In the genomic region with DNA sequence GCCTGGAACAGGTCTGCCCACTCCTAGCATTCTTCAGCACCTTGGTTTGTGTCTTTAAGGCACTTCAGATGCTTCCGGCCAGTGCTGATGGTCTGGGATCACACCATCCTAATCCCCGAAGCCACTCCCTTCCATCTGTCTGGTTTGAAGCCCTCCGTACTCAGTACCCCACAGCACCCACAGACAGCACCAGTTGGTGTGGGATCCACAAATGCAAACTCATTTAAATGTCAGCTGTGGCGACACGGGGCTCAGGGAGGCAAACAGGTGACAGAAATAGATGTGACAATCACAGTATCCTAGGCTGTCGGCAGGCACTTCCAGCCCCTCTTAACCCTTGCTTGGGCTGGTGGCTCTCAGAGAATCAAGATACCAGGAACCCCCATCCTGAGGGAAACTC, we compare ENCODE assay signal across 10 mouse cellular contexts.
A peak's percentile ranks its signal among the peaks of the same experiment; 100 is the strongest.
DNase-seq lines count a peak whose midpoint lies in the region; ATAC-seq and TF ChIP-seq lines count a peak whose summit lies in the region.
"Had no signal": no experiment of that assay in that cellular context is flagged by ENCODE, and none has a peak within 500 bp of the region (broad histone marks: within the 10 kb centered on the region; RNA-seq: fewer than 3 reads in every experiment).

No protein-coding gene starts in this region.

- no peak for TF ChIP-seq CTCF in gastrocnemius, adult 2 months (IDR thresholded peaks at IDR 0.05)

- 0 out of 2 replicates have a peak, but pooled peaks have one; percentile 9 for ATAC-seq in intestine, embryonic 15.5 days
- no peak for ATAC-seq in intestine, embryonic 16.5 days
- ATAC-seq in embryonic facial prominence, embryonic 15.5 days (ENCODE audit: insufficient number of reproducible peaks, low FRiP score, low TSS enrichment, low read depth) = peak; percentile 41; the same call in 1 of the 2 replicates
- ATAC-seq in megakaryocyte, adult 5-6 weeks (ENCODE audit: poor library complexity, severe bottlenecking) = no peak
- ATAC-seq: liver, postnatal 0 days had no signal

- H3K27me3 ChIP-seq in intestine, embryonic 15.5 days (replicated peaks) = no peaks in the 10 kb centered on the region
- H3K27me3 ChIP-seq in intestine, embryonic 16.5 days (replicated peaks; ENCODE audit: control insufficient read depth, insufficient read depth, low read length) = no peaks in the 10 kb centered on the region
- H3K27me3 ChIP-seq in embryonic facial prominence, embryonic 15.5 days = no peaks in the 10 kb centered on the region
- H3K27me3 ChIP-seq: neural tube, embryonic 15.5 days had no signal

- no peak overlapping the region for H3K4me2 ChIP-seq in intestine, embryonic 15.5 days (replicated peaks)
- H3K4me2 ChIP-seq in intestine, embryonic 16.5 days (ENCODE audit: low read depth, low read length) = no peak overlapping the region
- H3K4me2 ChIP-seq in embryonic facial prominence, embryonic 15.5 days (replicated peaks) = no peak overlapping the region
- H3K4me2 ChIP-seq: neural tube, embryonic 15.5 days had no signal

- H3K27ac ChIP-seq in gastrocnemius, adult 2 months = peak overlapping the region; percentile 87
- H3K27ac ChIP-seq in intestine, embryonic 15.5 days = no peak overlapping the region
- H3K27ac ChIP-seq in intestine, embryonic 16.5 days (ENCODE audit: low read length) = no peak overlapping the region
- no peak overlapping the region; the same call in 1 of the 2 replicates for H3K27ac ChIP-seq in embryonic facial prominence, embryonic 15.5 days (replicated peaks)
- H3K27ac ChIP-seq: neural tube, embryonic 15.5 days had no signal

- DNase-seq in gastrocnemius, adult 2 months = peak; percentile 74
- no peak for DNase-seq in gastrocnemius, postnatal 25 days
- DNase-seq in retina, postnatal 1 day = peak; percentile 73
- DNase-seq: cerebellum, postnatal 36 days had no signal

- no peaks in the 10 kb centered on the region for H3K36me3 ChIP-seq in intestine, embryonic 15.5 days
- H3K36me3 ChIP-seq in intestine, embryonic 16.5 days (ENCODE audit: control insufficient read depth, insufficient read depth, low read length) = no peaks in the 10 kb centered on the region
- H3K36me3 ChIP-seq in embryonic facial prominence, embryonic 15.5 days = no peaks in the 10 kb centered on the region
- H3K36me3 ChIP-seq: neural tube, embryonic 15.5 days had no signal

- intact Hi-C loops in gastrocnemius, adult 2 months (cut with DNase I) = loop anchor here (5.0 kb wide), 1 partner anchor 92 kb away; a partner anchor contains a TSS

- H3K9ac ChIP-seq in intestine, embryonic 15.5 days = no peak overlapping the region
- H3K9ac ChIP-seq in intestine, embryonic 16.5 days (ENCODE audit: low read depth, low read length) = no peak overlapping the region
- H3K9ac ChIP-seq in embryonic facial prominence, embryonic 15.5 days = no peak overlapping the region
- H3K9ac ChIP-seq: liver, postnatal 0 days; neural tube, embryonic 15.5 days had no signal

- H3K4me3 ChIP-seq in gastrocnemius, adult 2 months = peak overlapping the region; percentile 46
- H3K4me3 ChIP-seq in intestine, embryonic 15.5 days (replicated peaks) = no peak overlapping the region
- H3K4me3 ChIP-seq in intestine, embryonic 16.5 days (ENCODE audit: low read length) = no peak overlapping the region
- no peak overlapping the region for H3K4me3 ChIP-seq in embryonic facial prominence, embryonic 15.5 days (replicated peaks)
- H3K4me3 ChIP-seq: neural tube, embryonic 15.5 days had no signal

- 49% methylated on average over 6 of the region's 6 CpGs for WGBS in intestine, embryonic 15.5 days
- 49% methylated on average over 6 of the region's 6 CpGs for WGBS in intestine, embryonic 16.5 days
- WGBS in embryonic facial prominence, embryonic 15.5 days = 54% methylated on average over 6 of the region's 6 CpGs

- H3K9me3 ChIP-seq in intestine, embryonic 15.5 days = no peaks in the 10 kb centered on the region
- no peaks in the 10 kb centered on the region for H3K9me3 ChIP-seq in intestine, embryonic 16.5 days (ENCODE audit: control insufficient read depth, low read length)
- no peaks in the 10 kb centered on the region for H3K9me3 ChIP-seq in embryonic facial prominence, embryonic 15.5 days (replicated peaks)
- H3K9me3 ChIP-seq: neural tube, embryonic 15.5 days had no signal

- peaks cover 12% of the 10 kb centered on the region; the same call in 1 of the 2 replicates for H3K4me1 ChIP-seq in intestine, embryonic 15.5 days (replicated peaks)
- H3K4me1 ChIP-seq in intestine, embryonic 16.5 days (ENCODE audit: control insufficient read depth, insufficient read depth, low read length) = peaks cover 12% of the 10 kb centered on the region; the same call in 1 of the 2 replicates
- H3K4me1 ChIP-seq in embryonic facial prominence, embryonic 15.5 days = peaks cover 17% of the 10 kb centered on the region
- H3K4me1 ChIP-seq: neural tube, embryonic 15.5 days had no signal

Comparison
In these comparisons a context has a peak if more than half of its experiments do, and no peak if none do; other contexts are left out.
1. ATAC-seq: peak in intestine, embryonic 15.5 days (single experiment) and embryonic facial prominence, embryonic 15.5 days (single experiment); none in intestine, embryonic 16.5 days (single experiment) and megakaryocyte, adult 5-6 weeks (single experiment).